Mouse (Mus musculus) leukemia stem cell, adult 10-12 weeks (primary cell): ENCODE results near the gene Cnnm2. TPM values are rescaled to one million over a fixed set of nuclear protein-coding genes. Genes with fewer than 3 reads are reported as not detected.

Experiments used
- polyA plus RNA-seq: library from polyadenylated mRNA; stranded (reverse); fragments of >175 nt; gene quantifications from 2 replicates; pipeline ENCODE4 v1.2.3, GENCODE M21; 2012; ENCODE audit warnings: low replicate concordance

Cnnm2 gene
- 19.9 and 46.4 TPM in 2 replicates for polyA plus RNA-seq

GRCm38 (mm10) chr19:46761247-46761946 is at the start of gene Cnnm2:
Gene Cnnm2 (plus strand): TSS chr19:46761596.

Other genes starting within 250 kb of the Cnnm2 start
- gene Arl3, start 188.4 kb upstream of the Cnnm2 start, polyA plus RNA-seq = 5.5 and 13.7 TPM in 2 replicates
- 0.54 and 1.9 TPM in 2 replicates for gene Sfxn2, start 188.2 kb upstream of the Cnnm2 start, polyA plus RNA-seq
- 42.2 and 42.7 TPM in 2 replicates for gene Wbp1l, start 162.5 kb upstream of the Cnnm2 start, polyA plus RNA-seq
- gene Cyp17a1, start 88.4 kb upstream of the Cnnm2 start, polyA plus RNA-seq = 0.11 TPM in 1 of 2 replicates, not detected in the other
- gene Borcs7, start 71.7 kb upstream of the Cnnm2 start, polyA plus RNA-seq = 0.28 and 1.0 TPM in 2 replicates
- gene As3mt, start 54.1 kb upstream of the Cnnm2 start, polyA plus RNA-seq = 0.59 and 0.98 TPM in 2 replicates